Mouse (Mus musculus): ENCODE data around the gene Ptprk. TPM values are rescaled to one million over a fixed set of nuclear protein-coding genes. Genes with fewer than 3 reads are reported as not detected.

Gene Ptprk
- polyA plus RNA-seq, 1 experiment = 28.8 TPM

DNA sequence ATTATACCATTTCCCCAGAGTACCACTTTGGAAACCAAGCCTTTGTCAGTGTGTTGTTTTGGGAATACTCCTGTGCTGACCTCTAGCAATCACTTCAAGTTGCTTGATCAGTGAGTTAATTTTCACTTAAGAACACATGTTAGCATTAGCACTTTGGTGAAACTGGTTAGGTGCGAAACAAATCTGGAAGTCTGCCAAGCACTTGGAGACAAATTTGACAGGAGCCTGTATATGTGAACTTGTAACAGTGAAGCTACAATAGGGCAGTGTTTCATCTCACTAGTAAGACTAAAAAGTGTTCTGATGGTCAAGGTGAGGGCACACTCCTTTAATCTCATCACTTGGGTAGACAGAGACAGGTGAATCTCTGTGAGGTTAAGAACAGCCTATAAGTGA, 321.9 kb downstream of the Ptprk start:
- Histone ChIP-seq H3K79me2 (ENCODE audit: control insufficient read depth, insufficient read depth) (no peaks in the 10 kb centered on the region), H3K36me3 (ENCODE audit: control insufficient read depth, insufficient read depth) (no peaks in the 10 kb centered on the region), H3K4me2 (ENCODE audit: low read depth) (no peak overlapping the region), H3K4me3 (no peak overlapping the region), H3ac (ENCODE audit: control insufficient read depth, insufficient read length) (no peak overlapping the region), H3K27me3 (ENCODE audit: control insufficient read depth, insufficient read depth, insufficient read length) (no peaks in the 10 kb centered on the region)
- TF ChIP-seq MYOD1 (IDR thresholded peaks at IDR 0.05; ENCODE audit: control insufficient read depth in 1 of 3, insufficient read length in 2 of 3, low read depth in 2 of 3) = no peak
- TF ChIP-seq TCF3 (IDR thresholded peaks at IDR 0.05; ENCODE audit: insufficient read length, low read depth) = no peak
- no peak for TF ChIP-seq CEBPB (IDR thresholded peaks at IDR 0.05; ENCODE audit: insufficient read depth, poor library complexity, severe bottlenecking)
- no peak for TF ChIP-seq REST (IDR thresholded peaks at IDR 0.05; ENCODE audit: insufficient read depth, insufficient read length)
- no peak for TF ChIP-seq SRF (IDR thresholded peaks at IDR 0.05; ENCODE audit: control insufficient read depth, insufficient read length, low read depth)
- no peak for TF ChIP-seq E2F4 (IDR thresholded peaks at IDR 0.05; ENCODE audit: insufficient read depth)
- no peak for TF ChIP-seq MYOG (IDR thresholded peaks at IDR 0.05; ENCODE audit: control insufficient read depth in 1 of 3, insufficient read depth in 1 of 3, insufficient read length in 2 of 3, low read depth in 2 of 3)
- no peak for TF ChIP-seq POLR2A (IDR thresholded peaks at IDR 0.05; ENCODE audit: insufficient read length, low read depth)
- TF ChIP-seq POLR2AphosphoS2 (IDR thresholded peaks at IDR 0.05; ENCODE audit: insufficient read length, low read depth) = no peak
- no peak for TF ChIP-seq USF1 (IDR thresholded peaks at IDR 0.05; ENCODE audit: low read depth)
- TF ChIP-seq TCF12 (IDR thresholded peaks at IDR 0.05; ENCODE audit: insufficient read depth, poor library complexity, severe bottlenecking) = no peak
- no peak for TF ChIP-seq MAX (IDR thresholded peaks at IDR 0.05; ENCODE audit: low read depth)

DNA sequence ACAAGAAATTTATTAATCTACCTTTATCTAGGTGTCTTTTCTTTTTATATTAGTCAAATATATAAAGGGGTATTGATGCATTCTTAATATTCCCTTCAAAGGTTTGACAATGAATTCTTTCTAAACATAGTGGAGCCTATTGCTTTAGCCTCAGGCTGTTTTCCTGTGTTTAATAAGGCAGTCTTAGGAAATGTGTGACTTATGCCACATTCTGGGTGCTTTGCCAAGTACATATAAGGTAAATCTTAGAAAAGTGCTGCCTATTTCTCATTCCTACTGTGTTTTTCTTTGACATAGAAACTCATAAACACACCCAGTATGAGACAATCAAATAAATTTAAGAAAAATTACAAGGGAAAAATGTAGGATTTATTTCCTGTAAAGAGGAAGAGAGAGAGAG, 327.2 kb downstream of the Ptprk start:
- TF ChIP-seq TCF12 (IDR thresholded peaks at IDR 0.05; ENCODE audit: insufficient read depth, poor library complexity, severe bottlenecking) (no peak), E2F4 (IDR thresholded peaks at IDR 0.05; ENCODE audit: insufficient read depth) (no peak), SRF (IDR thresholded peaks at IDR 0.05; ENCODE audit: control insufficient read depth, insufficient read length, low read depth) (no peak), POLR2A (IDR thresholded peaks at IDR 0.05; ENCODE audit: insufficient read length, low read depth) (no peak), USF1 (IDR thresholded peaks at IDR 0.05; ENCODE audit: low read depth) (no peak), TCF3 (IDR thresholded peaks at IDR 0.05; ENCODE audit: insufficient read length, low read depth) (no peak), MYOG (IDR thresholded peaks at IDR 0.05; ENCODE audit: control insufficient read depth in 1 of 3, insufficient read depth in 1 of 3, insufficient read length in 2 of 3, low read depth in 2 of 3) (no peak), REST (IDR thresholded peaks at IDR 0.05; ENCODE audit: insufficient read depth, insufficient read length) (no peak), CEBPB (IDR thresholded peaks at IDR 0.05; ENCODE audit: insufficient read depth, poor library complexity, severe bottlenecking) (no peak), MYOD1 (IDR thresholded peaks at IDR 0.05; ENCODE audit: control insufficient read depth in 1 of 3, insufficient read length in 2 of 3, low read depth in 2 of 3) (no peak)
- no peaks in the 10 kb centered on the region for H3K36me3 ChIP-seq (ENCODE audit: control insufficient read depth, insufficient read depth)
- no peak overlapping the region for H3ac ChIP-seq (ENCODE audit: control insufficient read depth, insufficient read length)
- H3K4me3 ChIP-seq = no peak overlapping the region
- H3K79me2 ChIP-seq (ENCODE audit: control insufficient read depth, insufficient read depth) = no peaks in the 10 kb centered on the region
- H3K4me2 ChIP-seq (ENCODE audit: low read depth) = no peak overlapping the region
- no peaks in the 10 kb centered on the region for H3K27me3 ChIP-seq (ENCODE audit: control insufficient read depth, insufficient read depth, insufficient read length)

DNA sequence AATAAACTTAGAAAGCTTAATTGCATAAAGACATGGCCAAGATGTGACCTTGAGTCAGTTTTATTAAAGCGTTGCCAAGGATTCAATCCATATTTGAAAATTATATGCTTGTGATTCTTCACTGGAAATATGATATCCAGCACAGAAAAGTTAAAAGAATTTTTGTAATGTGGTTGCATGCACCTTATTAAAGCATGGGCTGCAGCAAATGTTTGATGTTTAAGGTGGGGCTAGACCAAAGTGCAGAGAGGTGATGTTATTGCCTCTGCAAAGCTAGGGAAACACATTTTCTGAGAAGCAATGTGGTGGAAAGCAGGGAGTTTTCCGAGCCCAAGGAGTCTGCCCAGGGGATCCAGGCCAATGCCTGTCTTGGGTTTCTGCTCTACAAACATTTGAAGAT, 334.4 kb downstream of the Ptprk start:
- Histone ChIP-seq H3ac (ENCODE audit: control insufficient read depth, insufficient read length) (no peak overlapping the region), H3K27me3 (ENCODE audit: control insufficient read depth, insufficient read depth, insufficient read length) (no peaks in the 10 kb centered on the region), H3K4me2 (ENCODE audit: low read depth) (no peak overlapping the region), H3K79me2 (ENCODE audit: control insufficient read depth, insufficient read depth) (no peaks in the 10 kb centered on the region), H3K36me3 (ENCODE audit: control insufficient read depth, insufficient read depth) (peaks cover 4% of the 10 kb centered on the region), H3K4me3 (no peak overlapping the region)
- TF ChIP-seq MAX (IDR thresholded peaks at IDR 0.05; ENCODE audit: low read depth) (no peak), MYOD1 (IDR thresholded peaks at IDR 0.05; ENCODE audit: control insufficient read depth in 1 of 3, insufficient read length in 2 of 3, low read depth in 2 of 3) (no peak), REST (IDR thresholded peaks at IDR 0.05; ENCODE audit: insufficient read depth, insufficient read length) (no peak), CEBPB (IDR thresholded peaks at IDR 0.05; ENCODE audit: insufficient read depth, poor library complexity, severe bottlenecking) (no peak), E2F4 (IDR thresholded peaks at IDR 0.05; ENCODE audit: insufficient read depth) (no peak), USF1 (IDR thresholded peaks at IDR 0.05; ENCODE audit: low read depth) (no peak), TCF3 (IDR thresholded peaks at IDR 0.05; ENCODE audit: insufficient read length, low read depth) (no peak), MYOG (IDR thresholded peaks at IDR 0.05; ENCODE audit: control insufficient read depth in 1 of 3, insufficient read depth in 1 of 3, insufficient read length in 2 of 3, low read depth in 2 of 3) (no peak), POLR2AphosphoS2 (IDR thresholded peaks at IDR 0.05; ENCODE audit: insufficient read length, low read depth) (no peak), TCF12 (IDR thresholded peaks at IDR 0.05; ENCODE audit: insufficient read depth, poor library complexity, severe bottlenecking) (no peak), POLR2A (IDR thresholded peaks at IDR 0.05; ENCODE audit: insufficient read length, low read depth) (no peak), SRF (IDR thresholded peaks at IDR 0.05; ENCODE audit: control insufficient read depth, insufficient read length, low read depth) (no peak)

DNA sequence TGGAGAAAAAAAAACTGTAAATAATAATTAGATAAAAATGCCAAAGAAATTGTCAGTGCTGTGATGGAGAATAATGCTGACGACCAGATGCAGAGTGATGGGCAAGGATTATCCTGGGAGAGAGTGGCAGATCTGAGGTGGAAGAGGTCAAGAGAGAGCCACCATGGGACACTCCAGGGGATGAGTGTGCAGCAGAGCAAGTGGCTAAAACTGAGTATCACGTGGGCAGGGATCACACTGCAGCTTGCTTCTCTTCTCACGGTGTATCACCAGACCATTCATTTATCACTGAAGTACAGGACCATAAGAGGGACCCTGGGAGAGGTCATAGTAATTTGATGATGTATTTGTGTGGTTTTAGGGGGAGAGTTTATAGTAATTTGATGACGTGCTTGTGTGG, 340.2 kb downstream of the Ptprk start:
- TF ChIP-seq SRF (IDR thresholded peaks at IDR 0.05; ENCODE audit: control insufficient read depth, insufficient read length, low read depth) (no peak), POLR2AphosphoS2 (IDR thresholded peaks at IDR 0.05; ENCODE audit: insufficient read length, low read depth) (no peak), MYOD1 (IDR thresholded peaks at IDR 0.05; ENCODE audit: control insufficient read depth in 1 of 3, insufficient read length in 2 of 3, low read depth in 2 of 3) (no peak), TCF12 (IDR thresholded peaks at IDR 0.05; ENCODE audit: insufficient read depth, poor library complexity, severe bottlenecking) (no peak), CEBPB (IDR thresholded peaks at IDR 0.05; ENCODE audit: insufficient read depth, poor library complexity, severe bottlenecking) (no peak), USF1 (IDR thresholded peaks at IDR 0.05; ENCODE audit: low read depth) (no peak)
- H3K4me2 ChIP-seq (ENCODE audit: low read depth) = no peak overlapping the region
- H3K79me2 ChIP-seq (ENCODE audit: control insufficient read depth, insufficient read depth) = no peaks in the 10 kb centered on the region
- no peaks in the 10 kb centered on the region for H3K27me3 ChIP-seq (ENCODE audit: control insufficient read depth, insufficient read depth, insufficient read length)
- H3K36me3 ChIP-seq (ENCODE audit: control insufficient read depth, insufficient read depth) = peaks cover 4% of the 10 kb centered on the region
- no peak overlapping the region for H3ac ChIP-seq (ENCODE audit: control insufficient read depth, insufficient read length)
- no peak overlapping the region for H3K4me3 ChIP-seq

DNA sequence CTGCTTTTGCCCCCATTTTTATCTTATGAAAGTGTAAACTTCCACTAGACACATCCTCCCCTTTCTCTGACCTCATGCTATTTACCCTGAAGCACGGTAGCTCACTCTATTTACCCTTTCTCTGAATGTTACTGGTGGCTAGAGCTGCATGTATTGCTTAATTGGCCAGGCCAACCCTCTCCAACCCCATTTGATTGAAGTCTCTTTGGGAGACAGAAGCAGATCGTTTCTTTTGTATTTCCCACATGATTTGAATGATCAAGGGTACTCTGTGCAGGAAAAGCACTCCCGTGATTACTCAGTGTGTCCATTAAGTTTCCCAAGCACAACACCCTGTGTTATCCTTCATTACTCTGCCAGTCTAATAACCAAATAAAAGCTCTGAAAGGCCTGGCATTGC, 348.0 kb downstream of the Ptprk start:
- no peak for TF ChIP-seq MYOD1 (IDR thresholded peaks at IDR 0.05; ENCODE audit: control insufficient read depth in 1 of 3, insufficient read length in 2 of 3, low read depth in 2 of 3)
- no peak for TF ChIP-seq MAX (IDR thresholded peaks at IDR 0.05; ENCODE audit: low read depth)
- TF ChIP-seq MYOG (IDR thresholded peaks at IDR 0.05; ENCODE audit: control insufficient read depth in 1 of 3, insufficient read depth in 1 of 3, insufficient read length in 2 of 3, low read depth in 2 of 3) = no peak
- TF ChIP-seq TCF12 (IDR thresholded peaks at IDR 0.05; ENCODE audit: insufficient read depth, poor library complexity, severe bottlenecking) = no peak
- TF ChIP-seq REST (IDR thresholded peaks at IDR 0.05; ENCODE audit: insufficient read depth, insufficient read length) = no peak
- TF ChIP-seq CEBPB (IDR thresholded peaks at IDR 0.05; ENCODE audit: insufficient read depth, poor library complexity, severe bottlenecking) = no peak
- Histone ChIP-seq H3K27me3 (ENCODE audit: control insufficient read depth, insufficient read depth, insufficient read length) (no peaks in the 10 kb centered on the region), H3K36me3 (ENCODE audit: control insufficient read depth, insufficient read depth) (no peaks in the 10 kb centered on the region), H3K4me3 (no peak overlapping the region), H3ac (ENCODE audit: control insufficient read depth, insufficient read length) (no peak overlapping the region), H3K4me2 (ENCODE audit: low read depth) (no peak overlapping the region), H3K79me2 (ENCODE audit: control insufficient read depth, insufficient read depth) (no peaks in the 10 kb centered on the region)

All from myocyte (in vitro differentiated cells).